Mouse (Mus musculus) stomach, postnatal 0 days (tissue): ENCODE data around the gene Llgl2.

ENCODE experiments used
- CTCF ChIP-seq: IDR thresholded peaks from 2 replicates; pipeline ENCODE4 v1.5.1; 2016; ENCODE audit warnings: antibody characterized with exemption, low read depth, mild to moderate bottlenecking, moderate library complexity
- EP300 ChIP-seq: optimal IDR thresholded peaks from 2 replicates; pipeline ENCODE3; 2016; ENCODE audit warnings: antibody characterized with exemption

DNA sequence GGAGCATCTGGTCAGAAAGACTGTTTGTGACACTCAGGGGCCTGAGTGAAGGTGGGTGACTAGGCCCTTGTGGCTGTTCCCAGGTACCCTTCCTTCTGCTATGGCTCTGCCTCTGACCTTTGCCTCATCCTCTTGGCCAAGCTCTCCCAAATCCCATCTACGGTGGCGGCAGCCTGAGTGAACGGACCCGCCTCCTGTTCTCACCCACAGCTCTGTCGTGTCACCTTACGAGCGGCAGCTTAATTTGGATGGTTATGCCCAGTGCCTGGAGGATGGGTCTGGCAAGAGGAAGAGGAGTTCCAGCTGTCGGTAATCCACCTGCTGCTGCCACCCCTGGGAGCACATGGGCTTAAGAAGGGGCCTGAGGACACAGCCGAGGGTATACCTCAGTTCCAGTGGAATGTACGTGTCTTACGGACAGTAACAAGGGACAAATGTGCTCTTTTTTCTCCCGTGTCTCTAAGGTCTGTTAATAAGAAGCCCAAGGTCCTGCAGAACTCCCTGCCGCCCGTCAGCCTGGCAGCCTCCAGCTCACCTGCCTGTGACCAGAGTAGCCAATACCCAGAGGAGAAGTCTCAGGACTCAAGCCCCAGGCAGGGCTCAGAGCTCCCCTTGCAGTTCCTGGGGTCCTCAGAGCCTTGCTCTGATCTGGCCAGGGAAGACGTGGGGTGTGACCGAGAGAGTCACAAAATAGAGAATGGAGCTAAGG is 3.8 kb upstream of the Llgl2 start:
- TF ChIP-seq EP300: no peak
- TF ChIP-seq CTCF: no peak
